Mouse (Mus musculus) kidney, embryonic 15.5 days (tissue): ENCODE results near the gene Txk. TPM values are rescaled to one million over a fixed set of nuclear protein-coding genes. Genes with fewer than 3 reads are reported as not detected.

Source experiments
- ATAC-seq: fragments of 200-750 bp; cut with Nextera tagmentation; replicated peaks from 2 replicates; pipeline ENCODE4 v1.8.0; 2017; ENCODE audit warnings: moderate TSS enrichment; ENCODE audit not compliant: low FRiP score
- H3K27ac ChIP-seq: fragments of 300-500 bp; sonication (generic); 2 replicates; pipeline ENCODE4 v1.5.1; 2015; ENCODE audit warnings: mild to moderate bottlenecking, inconsistent platforms
- H3K27me3 ChIP-seq: fragments of 300-500 bp; sonication (generic); 2 replicates; pipeline ENCODE4 v1.6.1; 2015; ENCODE audit warnings: inconsistent platforms
- H3K36me3 ChIP-seq: fragments of 300-500 bp; sonication (generic); 2 replicates; pipeline ENCODE4 v1.6.1; 2015; ENCODE audit warnings: inconsistent platforms
- H3K4me1 ChIP-seq: fragments of 300-500 bp; sonication (generic); 2 replicates; pipeline ENCODE4 v1.6.1; 2015; ENCODE audit warnings: inconsistent platforms
- H3K4me2 ChIP-seq: fragments of 300-500 bp; sonication (generic); 2 replicates; pipeline ENCODE4 v1.6.1; 2015; ENCODE audit warnings: moderate library complexity, mild to moderate bottlenecking, inconsistent platforms
- H3K4me3 ChIP-seq: fragments of 300-500 bp; sonication (generic); replicated peaks from 2 replicates; pipeline ENCODE4 v1.5.1; 2015; ENCODE audit warnings: mild to moderate bottlenecking, inconsistent platforms
- H3K9ac ChIP-seq: fragments of 300-500 bp; sonication (generic); 2 replicates; pipeline ENCODE4 v1.6.1; 2015; ENCODE audit warnings: mild to moderate bottlenecking, inconsistent platforms
- H3K9me3 ChIP-seq: fragments of 300-500 bp; sonication (generic); replicated peaks from 2 replicates; pipeline ENCODE4 v1.6.1; 2016; ENCODE audit warnings: inconsistent platforms
- WGBS: fragments of 180-500 bp; shearing (Covaris S2); methylation state at CpG from one replicate; pipeline ENCODE4 v1.1.7; 2015; ENCODE audit warnings: mixed read lengths; 5-methylcytosine and 5-hydroxymethylcytosine counted together
- polyA plus RNA-seq: library from polyadenylated mRNA; unstranded; fragments of >200 nt; fragmentation: Nextera tagmentation; extraction: Ambion mirVana; gene quantifications from 2 replicates; pipeline ENCODE4 v1.2.1, GENCODE M21; 2015

Gene Txk
- polyA plus RNA-seq, 1 experiment from 2014 or later, result 0.10 TPM

DNA sequence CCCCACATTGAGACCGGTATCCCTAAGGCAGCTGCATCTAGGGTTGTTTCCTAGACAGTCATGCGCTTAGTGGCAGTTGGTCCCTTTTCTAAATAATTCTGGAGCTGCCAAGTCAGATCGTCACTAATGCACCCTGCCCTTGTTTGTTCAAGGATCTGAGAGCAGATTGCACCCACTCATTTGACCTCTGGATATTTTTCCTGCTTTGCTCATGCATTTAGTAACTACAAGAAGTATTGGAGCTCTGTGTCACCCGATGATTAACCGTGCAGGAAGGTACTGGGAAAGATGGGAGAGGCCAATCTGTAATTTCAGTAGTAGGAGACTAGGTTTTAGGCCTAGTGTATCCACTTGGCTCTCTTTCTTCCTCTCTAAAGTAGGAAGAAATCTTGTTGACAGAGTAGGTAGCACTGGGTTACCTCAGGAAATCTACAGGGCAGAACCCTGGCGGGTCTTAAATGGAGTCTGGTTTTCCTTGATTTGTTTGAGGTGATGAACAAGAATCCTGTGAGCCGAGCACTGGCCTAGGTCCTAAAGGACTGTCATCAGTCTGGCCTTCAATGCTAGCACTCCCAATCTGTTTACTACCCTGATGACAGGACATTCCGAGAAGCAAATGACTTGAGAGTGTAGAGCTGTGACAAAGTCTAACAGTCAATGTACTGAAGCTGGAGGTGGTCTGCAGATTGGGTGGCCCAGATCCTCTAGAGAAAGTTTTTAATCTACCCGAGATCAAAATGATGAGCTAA, 103.4 kb downstream of the Txk start:
- H3K36me3 ChIP-seq, result no peaks in the 10 kb centered on the region
- WGBS, result 70% methylated on average over 9 of the region's 9 CpGs
- H3K9ac ChIP-seq, result no peak overlapping the region
- H3K4me1 ChIP-seq, result peaks cover 24% of the 10 kb centered on the region
- no peak overlapping the region for H3K27ac ChIP-seq
- peaks cover 35% of the 10 kb centered on the region; the same call in 1 of the 2 replicates for H3K27me3 ChIP-seq
- no peak overlapping the region for H3K4me2 ChIP-seq
- H3K9me3 ChIP-seq, result no peaks in the 10 kb centered on the region
- H3K4me3 ChIP-seq, result no peak overlapping the region
- ATAC-seq, result no peak

DNA sequence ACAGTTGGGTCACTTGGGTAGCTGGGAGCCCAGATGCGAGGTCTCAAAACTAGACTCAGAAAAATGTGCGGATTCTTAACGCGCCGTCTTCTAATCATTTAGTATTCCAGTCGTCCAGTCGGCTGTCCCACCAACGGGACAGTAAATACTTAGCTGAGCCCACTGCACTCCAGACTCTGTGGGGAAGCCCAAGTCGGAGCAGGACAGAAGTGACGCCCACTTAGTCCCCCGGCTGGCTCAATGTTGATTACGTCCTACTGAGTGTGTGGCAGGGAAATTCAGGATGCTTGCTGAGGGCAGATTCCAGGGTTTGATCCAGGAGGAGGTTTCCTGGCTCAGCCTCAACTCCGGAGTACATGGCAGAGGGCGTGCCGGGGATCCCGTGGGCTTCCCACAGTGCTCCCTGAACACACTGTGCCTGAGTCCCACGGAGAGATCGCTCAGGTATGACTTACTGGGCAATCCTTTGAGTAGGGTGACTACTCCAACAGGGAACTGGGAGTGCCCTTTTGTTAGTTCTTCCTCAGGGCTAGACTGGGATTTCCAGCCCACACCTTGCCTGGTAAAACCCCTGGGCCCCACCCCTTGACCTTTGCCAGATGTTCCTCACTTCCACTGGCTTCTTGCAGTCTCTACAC, 104.5 kb downstream of the Txk start:
- Histone ChIP-seq H3K27me3 (peaks cover 35% of the 10 kb centered on the region; the same call in 1 of the 2 replicates), H3K4me2 (peak overlapping the region; percentile 94), H3K4me1 (peaks cover 24% of the 10 kb centered on the region), H3K9ac (0 out of 2 replicates have a peak overlapping the region, but pooled peaks have one; percentile 38), H3K27ac (no peak overlapping the region), H3K36me3 (no peaks in the 10 kb centered on the region), H3K4me3 (peak overlapping the region; percentile 55), H3K9me3 (no peaks in the 10 kb centered on the region)
- WGBS, result 8% methylated on average over 18 of the region's 18 CpGs
- ATAC-seq, result peak; percentile 60

DNA sequence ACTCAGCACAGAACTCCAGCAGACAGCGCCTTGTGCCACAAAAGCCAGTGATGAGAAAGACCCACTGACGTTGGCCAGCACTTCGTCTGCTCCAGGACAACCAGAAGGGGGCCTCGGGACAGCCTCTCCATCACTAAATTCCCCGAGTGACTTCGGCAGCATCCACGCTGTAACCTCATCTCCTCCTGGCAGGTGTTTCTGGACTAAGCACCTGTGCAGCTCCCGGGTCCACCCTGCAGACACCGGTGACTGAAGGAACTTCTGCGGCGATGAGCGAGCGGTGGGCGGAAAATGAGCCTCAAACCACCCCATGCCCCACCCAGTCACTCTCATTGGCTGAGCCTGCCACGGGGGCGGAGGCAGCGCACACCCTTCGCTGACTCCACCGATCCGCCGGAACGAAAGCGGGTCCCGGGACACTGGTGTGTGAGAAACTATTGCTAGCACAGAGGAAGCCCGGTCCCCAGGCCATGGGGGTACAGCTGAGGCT, 105.1 kb downstream of the Txk start, which contains the start of gene Nipal1:
Gene Nipal1 (plus strand): TSS at position 378 of the 490 bp plus-strand sequence.
- Histone ChIP-seq H3K4me2 (peak within 1 kb of the TSS; percentile 94), H3K36me3 (no peaks in the 10 kb centered on the region), H3K9me3 (no peaks in the 10 kb centered on the region), H3K27ac (no peak within 1 kb of the TSS), H3K4me1 (peaks cover 24% of the 10 kb centered on the region), H3K4me3 (peak within 1 kb of the TSS; percentile 55), H3K9ac (0 out of 2 replicates have a peak within 1 kb of the TSS, but pooled peaks have one; percentile 38), H3K27me3 (peaks cover 35% of the 10 kb centered on the region; the same call in 1 of the 2 replicates)
- peak; percentile 96 for ATAC-seq
- WGBS, result under 1% methylated on average over 25 of the region's 25 CpGs

DNA sequence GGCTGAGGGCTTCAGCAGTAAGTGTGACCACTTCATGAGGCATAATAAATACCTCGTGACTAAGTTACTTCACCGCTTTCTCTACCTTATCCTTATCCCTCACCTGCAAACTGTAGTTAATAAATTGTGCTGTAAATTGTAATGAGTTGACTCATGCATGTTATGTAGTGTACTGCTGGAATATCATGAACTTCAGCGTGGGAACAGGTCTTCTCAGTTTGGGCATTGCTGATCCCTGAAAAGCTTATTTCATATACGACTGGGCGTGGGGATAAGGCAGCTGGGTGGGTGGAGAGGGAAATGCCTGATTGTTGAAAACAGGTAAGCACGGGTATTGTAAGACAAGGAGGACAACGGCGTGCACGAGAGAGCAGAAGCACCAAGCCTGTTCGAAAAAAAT, 105.6 kb downstream of the Txk start:
- Histone ChIP-seq H3K4me2 (peak overlapping the region; percentile 94), H3K4me3 (peak overlapping the region; percentile 55), H3K36me3 (no peaks in the 10 kb centered on the region), H3K4me1 (peaks cover 24% of the 10 kb centered on the region), H3K9ac (no peak overlapping the region), H3K27me3 (peaks cover 35% of the 10 kb centered on the region; the same call in 1 of the 2 replicates), H3K9me3 (no peaks in the 10 kb centered on the region), H3K27ac (no peak overlapping the region)
- 20% methylated on average over 10 of the region's 10 CpGs for WGBS
- no peak for ATAC-seq

DNA sequence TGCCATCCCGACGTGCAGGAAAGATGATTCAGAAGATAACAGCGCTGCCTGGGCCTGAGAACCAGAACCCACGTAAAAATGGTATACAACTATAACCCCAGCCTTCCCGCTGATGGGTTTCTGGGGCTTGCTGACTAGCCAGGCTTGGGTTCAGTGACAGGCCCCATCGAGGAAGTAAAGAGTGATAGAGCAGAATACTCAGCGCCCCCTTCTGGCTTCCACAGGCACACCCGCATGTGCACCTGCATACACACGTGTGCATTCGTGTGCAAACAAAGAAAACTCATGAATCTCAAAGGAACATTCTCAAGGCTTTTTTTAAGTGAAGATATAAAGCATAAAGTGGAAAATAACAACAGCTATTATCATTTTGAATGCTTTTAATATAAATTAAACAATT, 106.4 kb downstream of the Txk start:
- H3K9ac ChIP-seq, result no peak overlapping the region

More for the DNA sequence above, 106.4 kb downstream of the Txk start:
- Histone ChIP-seq H3K9me3 (no peaks in the 10 kb centered on the region), H3K4me2 (no peak overlapping the region), H3K27me3 (peaks cover 35% of the 10 kb centered on the region; the same call in 1 of the 2 replicates), H3K27ac (no peak overlapping the region), H3K4me3 (no peak overlapping the region), H3K4me1 (peaks cover 24% of the 10 kb centered on the region), H3K36me3 (no peaks in the 10 kb centered on the region)
- no peak for ATAC-seq
- WGBS, result 29% methylated on average over 10 of the region's 10 CpGs

Other genes with a start within 250 kb of the Txk start
- gene Corin, start 248.3 kb downstream of the Txk start, polyA plus RNA-seq, result 5.4 and 6.0 TPM in 2 replicates
- 18.4 and 18.6 TPM in 2 replicates for gene Nfxl1, start 193.1 kb downstream of the Txk start, polyA plus RNA-seq
- gene Zar1, start 171.5 kb downstream of the Txk start, polyA plus RNA-seq, result 0.39 and 0.46 TPM in 2 replicates
- 0.23 and 0.58 TPM in 2 replicates for gene Gm5868, start 165.2 kb downstream of the Txk start, polyA plus RNA-seq
- gene Cnga1, start 108.5 kb downstream of the Txk start, polyA plus RNA-seq, result not detected in 2 replicates
- gene Nipal1, start 105.0 kb downstream of the Txk start, polyA plus RNA-seq, result 2.8 and 3.1 TPM in 2 replicates
- 8.4 and 8.6 TPM in 2 replicates for gene Tec, start 115.7 kb upstream of the Txk start, polyA plus RNA-seq
- 14.1 and 15.1 TPM in 2 replicates for gene Slain2, start 161.5 kb upstream of the Txk start, polyA plus RNA-seq
- not detected in 2 replicates for gene Gm10135, start 221.9 kb upstream of the Txk start, polyA plus RNA-seq